Mouse (Mus musculus) heart, adult 2 months (tissue): ENCODE results near the gene Rab7b.

Experiments
- CTCF ChIP-seq: fragments of 200-600 bp; IDR thresholded peaks from 2 replicates; pipeline ENCODE4 v1.8.1; 2022; ENCODE audit warnings: antibody characterized with exemption, mild to moderate bottlenecking, moderate library complexity
- EP300 ChIP-seq: fragments of 200-500 bp; IDR thresholded peaks from 2 replicates; pipeline ENCODE4 v1.6.1; 2011; ENCODE audit warnings: low read depth, low read length, control low read depth; ENCODE audit not compliant: insufficient read depth
- POLR2A ChIP-seq: fragments of 200-500 bp; IDR thresholded peaks from 2 replicates; pipeline ENCODE4 v1.6.1; 2011; ENCODE audit warnings: mild to moderate bottlenecking, low read depth, low read length, control low read depth; ENCODE audit not compliant: insufficient read depth

- TF ChIP-seq CTCF (no peak), POLR2A (no peak), EP300 (no peak)
These were observed 61.4 kb downstream of the Rab7b start for GRCm38 (mm10) chr1:131749706-131750545.
